Mouse (Mus musculus) gastrocnemius, adult 2 months (tissue): Measurements from ENCODE around the gene Ttc26. TPM values are rescaled to one million over a fixed set of nuclear protein-coding genes. Genes with fewer than 3 reads are reported as not detected.
"Not testable (repeated sequence)": the region's sequence is repeated elsewhere in the genome, so short reads cannot be mapped to it uniquely, and the experiment has no call there.

Experiments used
- DNase-seq: peaks from one replicate; pipeline ENCODE4 v3.0.0; 2022
- H3K27ac ChIP-seq: fragments of 200-600 bp; 2 replicates; pipeline ENCODE4 v1.8.1; 2022; ENCODE audit warnings: mild to moderate bottlenecking
- H3K4me3 ChIP-seq: fragments of 200-600 bp; 2 replicates; pipeline ENCODE4 v1.8.1; 2022; ENCODE audit warnings: mild to moderate bottlenecking, moderate library complexity
- CTCF ChIP-seq: fragments of 200-600 bp; IDR thresholded peaks from 2 replicates; pipeline ENCODE4 v1.8.1; 2022; ENCODE audit warnings: antibody characterized with exemption, mild to moderate bottlenecking, moderate library complexity
- intact Hi-C: fragments of 180-260 bp; cut with DNase I; formaldehyde crosslinking; loops from one replicate; pipeline ENCODE4 v1.15.1; 2025
- total RNA-seq, 2 experiments: library from RNA; stranded (reverse); gene quantifications; 2 replicates each; pipeline ENCODE4 v1.2.3; 2021

The Ttc26 gene
- total RNA-seq, 2 experiments from 2014 or later: 1.3 to 1.4 TPM

GRCm38 (mm10) chr6:38443842-38444241 is 62.6 kb downstream of the Ttc26 start:
- DNase-seq: no peak
- Histone ChIP-seq H3K27ac (no peak overlapping the region), H3K4me3 (no peak overlapping the region)
- intact Hi-C loops: no loop called here
- TF ChIP-seq CTCF: no peak

- TF ChIP-seq CTCF: no peak
- intact Hi-C loops: no loop called here
- no peak for DNase-seq
- Histone ChIP-seq H3K4me3 (no peak overlapping the region), H3K27ac (peak overlapping the region; percentile 76)
Measured at GRCm38 (mm10) chr6:38448295-38448694, 67.0 kb downstream of the Ttc26 start.

- Histone ChIP-seq H3K4me3 (no peak overlapping the region), H3K27ac (no peak overlapping the region)
- DNase-seq: no peak
- intact Hi-C loops: no loop called here
- TF ChIP-seq CTCF: no peak
Measured at GRCm38 (mm10) chr6:38453049-38453448, 71.8 kb downstream of the Ttc26 start.

GRCm38 (mm10) chr6:38456425-38456824 is 75.2 kb downstream of the Ttc26 start:
- H3K27ac ChIP-seq, DNase-seq, intact Hi-C loops, H3K4me3 ChIP-seq: not testable (repeated sequence)

GRCm38 (mm10) chr6:38458075-38458474 is 76.8 kb downstream of the Ttc26 start:
- no peak for TF ChIP-seq CTCF
- Histone ChIP-seq H3K27ac (no peak overlapping the region), H3K4me3 (no peak overlapping the region)
- DNase-seq: no peak
- intact Hi-C loops: no loop called here

GRCm38 (mm10) chr6:38469591-38469990 is 88.3 kb downstream of the Ttc26 start:
- Histone ChIP-seq H3K4me3 (no peak overlapping the region), H3K27ac (no peak overlapping the region)
- intact Hi-C loops: no loop called here
- peak; percentile 54 for TF ChIP-seq CTCF
- DNase-seq: no peak

Other genes starting within 250 kb of the Ttc26 start
- gene D630045J12Rik, start 127.5 kb upstream of the Ttc26 start, total RNA-seq: under 1 TPM; 0.26 to 0.47 TPM
- under 1 TPM; 0.31 to 0.61 TPM for gene Zc3hav1l, start 82.2 kb upstream of the Ttc26 start, total RNA-seq
- 1 to 10 TPM; 6.4 to 6.7 TPM for gene Zc3hav1, start 26.9 kb upstream of the Ttc26 start, total RNA-seq
- gene Ubn2, start 52.5 kb downstream of the Ttc26 start, total RNA-seq: 10 to 100 TPM; 25.4 to 25.7 TPM
- gene Fmc1, start 152.0 kb downstream of the Ttc26 start, total RNA-seq: 100 to 1,000 TPM; 128 to 218 TPM
- 100 to 1,000 TPM; 128 to 134 TPM for gene Luc7l2, start 169.9 kb downstream of the Ttc26 start, total RNA-seq